Mouse (Mus musculus) central nervous system, embryonic 14 days (tissue): ENCODE results near the gene Abcc1. TPM values are rescaled to one million over a fixed set of nuclear protein-coding genes. Genes with fewer than 3 reads are reported as not detected.

Source experiments
- polyA plus RNA-seq: library from polyadenylated mRNA; depleted of rRNA; stranded (reverse); fragments of >200 nt; gene quantifications from 2 replicates; pipeline ENCODE4 v1.2.3, GENCODE M21; 2012; rRNA removed

Abcc1 gene
- 10.6 and 11.4 TPM in 2 replicates for polyA plus RNA-seq

GRCm38 (mm10) chr16:14361362-14362098 is at the start of gene Abcc1:
Gene Abcc1 (plus strand): TSS chr16:14361558.

GRCm38 (mm10) chr16:14316884-14317876 is 44.2 kb upstream of the Abcc1 start, which contains the start of gene Fopnl:
Gene Fopnl (minus strand): TSS chr16:14317405.

Other genes with a start within 250 kb of the Abcc1 start
- 51.7 and 56.6 TPM in 2 replicates for gene Nde1, start 198.3 kb upstream of the Abcc1 start, polyA plus RNA-seq
- gene Marf1, start 198.2 kb upstream of the Abcc1 start, polyA plus RNA-seq: 18.8 and 20.5 TPM in 2 replicates
- gene Myh11, start 70.2 kb upstream of the Abcc1 start, polyA plus RNA-seq: 0.48 and 0.96 TPM in 2 replicates
- 76.2 and 89.6 TPM in 2 replicates for gene Fopnl, start 44.2 kb upstream of the Abcc1 start, polyA plus RNA-seq
- not detected in 2 replicates for gene A630010A05Rik, start 200.8 kb downstream of the Abcc1 start, polyA plus RNA-seq